Mouse (Mus musculus) ES-E14 (cell line): ENCODE results near the gene Pcdh11x.

Experiments used
- CHD2 ChIP-seq: IDR thresholded peaks from 2 replicates; pipeline ENCODE4 v1.6.1; 2014; ENCODE audit warnings: mild to moderate bottlenecking, low read depth, low read length, inconsistent platforms
- MAFK ChIP-seq: IDR thresholded peaks from 2 replicates; pipeline ENCODE4 v1.6.1; 2014; ENCODE audit warnings: mild to moderate bottlenecking, low read depth, low read length, inconsistent platforms; ENCODE audit not compliant: insufficient read depth
- ZNF384 ChIP-seq: IDR thresholded peaks from 2 replicates; pipeline ENCODE4 v1.6.1; 2012; ENCODE audit warnings: low read depth, low read length, inconsistent platforms

- no peak for TF ChIP-seq ZNF384
- no peak for TF ChIP-seq CHD2
- TF ChIP-seq MAFK, result no peak
Measured at GRCm38 (mm10) chrX:120290900-120291280, 831 bp downstream of the Pcdh11x start.
